Mouse (Mus musculus): ENCODE results near the gene 1700022I11Rik.

DNA sequence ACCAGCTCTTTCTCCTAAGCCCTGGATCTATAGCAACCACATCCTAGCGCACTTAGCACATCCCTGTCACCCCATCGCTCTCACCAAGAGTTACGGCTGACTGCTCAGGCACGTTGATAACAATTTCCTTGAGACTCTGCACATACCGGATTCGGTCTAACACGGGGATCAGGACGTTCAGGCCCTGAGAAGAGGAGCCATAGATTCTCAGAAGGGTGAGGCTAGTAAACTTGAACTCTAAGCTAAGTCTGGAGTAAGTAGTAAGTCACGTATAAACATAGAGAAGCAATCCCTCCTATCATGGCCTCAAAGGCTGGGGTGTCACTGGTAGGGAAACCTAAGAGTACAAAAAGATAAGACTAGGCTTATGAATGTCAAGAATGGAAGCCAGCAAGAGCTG, 60.9 kb downstream of the 1700022I11Rik start:
- no peak for TF ChIP-seq EP300 (IDR thresholded peaks at IDR 0.05; ENCODE audit: low read depth)
- no peak for TF ChIP-seq CTCF (IDR thresholded peaks at IDR 0.05; ENCODE audit: low read depth)

Measured in liver, embryonic 14.5 days (tissue).